Mouse (Mus musculus) large intestine, adult 2 months (tissue): ENCODE results near the gene Gm21680. TPM values are rescaled to one million over a fixed set of nuclear protein-coding genes. Genes with fewer than 3 reads are reported as not detected.
"Not testable (repeated sequence)": the region's sequence is repeated elsewhere in the genome, so short reads cannot be mapped to it uniquely, and the experiment has no call there.

Experiments used
- DNase-seq: peaks from one replicate; pipeline ENCODE4 v3.0.0-alpha.2; 2012; ENCODE audit warnings: low read depth, low spot score
- WGBS: fragments of 180-500 bp; shearing (Covaris S2); methylation state at CpG from one replicate; pipeline ENCODE4 v1.1.7; 2018; 5-methylcytosine and 5-hydroxymethylcytosine counted together
- polyA plus RNA-seq: library from polyadenylated mRNA; depleted of rRNA; stranded (reverse); fragments of >200 nt; gene quantifications from 2 replicates; pipeline ENCODE4 v1.2.3, GENCODE M21; 2012; rRNA removed

The Gm21680 gene
- polyA plus RNA-seq: not detected in 2 replicates

GRCm38 (mm10) chr5:25972563-25972962 is at the start of gene Gm21680:
Gene Gm21680 (minus strand): TSS chr5:25972663.
- no CpG with 5 or more reads among the region's 2 CpGs for WGBS
- DNase-seq: not testable (repeated sequence)

DNA sequence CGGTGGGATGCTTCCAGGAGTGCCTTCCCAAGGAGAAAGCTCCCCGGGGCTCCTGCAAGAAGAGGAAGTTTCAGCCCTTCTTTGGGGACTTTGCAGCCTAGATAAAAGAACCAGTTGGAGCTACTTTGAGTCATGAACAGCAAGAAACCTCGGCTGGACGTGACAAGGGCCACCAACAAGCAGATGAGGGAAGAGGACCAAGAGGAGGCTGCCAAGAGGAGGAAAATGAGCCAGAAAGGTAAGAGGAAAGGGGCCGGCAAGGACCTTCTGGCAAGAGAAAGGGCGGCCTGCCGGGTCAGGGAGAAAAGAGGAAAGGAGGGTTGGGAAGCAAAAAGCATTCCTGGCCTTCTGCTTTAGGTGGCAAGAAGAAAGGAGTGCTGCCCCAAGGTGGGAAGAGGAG is 35.2 kb upstream of the Gm21680 start:
- 56% methylated on average over 7 of the region's 7 CpGs for WGBS
- DNase-seq: not testable (repeated sequence)

- not testable (repeated sequence) for DNase-seq
- 18% methylated on average over 45 of the region's 45 CpGs for WGBS
These were observed 34.7 kb upstream of the Gm21680 start for GRCm38 (mm10) chr5:26006937-26007695.

GRCm38 (mm10) chr5:26004698-26005097 is 32.2 kb upstream of the Gm21680 start, which contains the start of gene Gm1979:
Gene Gm1979 (minus strand): TSS chr5:26004798.
- 89% methylated on average over 1 of the region's 2 CpGs for WGBS
- DNase-seq: not testable (repeated sequence)

DNA sequence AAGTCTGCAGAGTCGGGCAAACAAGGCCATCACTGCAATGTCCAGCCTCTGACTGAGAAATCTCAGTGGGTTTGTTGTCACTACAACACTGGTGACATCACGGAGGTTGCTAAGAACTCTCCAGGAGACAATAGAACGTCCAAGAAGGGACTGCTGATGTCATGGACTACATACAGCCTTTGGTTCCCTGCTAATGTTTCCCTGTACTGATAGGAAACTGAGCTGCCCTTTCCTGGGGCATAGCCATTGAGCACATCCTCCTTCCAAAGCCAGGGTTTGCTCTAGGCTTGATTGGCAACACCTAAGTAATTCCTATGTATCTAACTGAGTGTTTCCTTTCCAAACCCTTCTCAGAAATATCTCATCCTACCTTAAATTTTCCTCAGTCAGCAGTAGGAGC is 16.1 kb upstream of the Gm21680 start, which contains the start of gene Gm21698:
TSS of gene Gm21698 (minus strand) at position 101 of the 400 bp plus-strand sequence.
- WGBS: no CpG with 5 or more reads among the region's 3 CpGs
- DNase-seq: not testable (repeated sequence)

GRCm38 (mm10) chr5:25957050-25957449 is 15.4 kb downstream of the Gm21680 start:
- DNase-seq: not testable (repeated sequence)
- WGBS: 58% methylated on average over 17 of the region's 17 CpGs

GRCm38 (mm10) chr5:25956611-25957010 is 15.9 kb downstream of the Gm21680 start:
- WGBS: 24% methylated on average over 32 of the region's 32 CpGs
- not testable (repeated sequence) for DNase-seq

DNA sequence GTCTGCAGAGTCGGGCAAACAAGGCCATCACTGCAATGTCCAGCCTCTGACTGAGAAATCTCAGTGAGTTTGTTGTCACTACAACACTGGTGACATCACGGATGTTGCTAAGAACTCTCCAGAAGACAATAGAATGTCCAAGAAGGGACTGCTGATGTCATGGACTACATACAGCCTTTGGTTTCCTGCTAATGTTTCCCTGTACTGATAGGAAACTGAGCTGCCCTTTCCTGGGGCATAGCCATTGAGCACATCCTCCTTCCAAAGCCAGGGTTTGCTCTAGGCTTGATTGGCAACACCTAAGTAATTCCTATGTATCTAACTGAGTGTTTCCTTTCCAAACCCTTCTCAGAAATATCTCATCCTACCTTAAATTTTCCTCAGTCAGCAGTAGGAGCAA is 18.1 kb downstream of the Gm21680 start, which contains the start of gene Gm21671:
TSS of gene Gm21671 (minus strand) at position 101 of the 400 bp plus-strand sequence.
- not testable (repeated sequence) for DNase-seq
- WGBS: 59% methylated on average over 2 of the region's 2 CpGs

DNA sequence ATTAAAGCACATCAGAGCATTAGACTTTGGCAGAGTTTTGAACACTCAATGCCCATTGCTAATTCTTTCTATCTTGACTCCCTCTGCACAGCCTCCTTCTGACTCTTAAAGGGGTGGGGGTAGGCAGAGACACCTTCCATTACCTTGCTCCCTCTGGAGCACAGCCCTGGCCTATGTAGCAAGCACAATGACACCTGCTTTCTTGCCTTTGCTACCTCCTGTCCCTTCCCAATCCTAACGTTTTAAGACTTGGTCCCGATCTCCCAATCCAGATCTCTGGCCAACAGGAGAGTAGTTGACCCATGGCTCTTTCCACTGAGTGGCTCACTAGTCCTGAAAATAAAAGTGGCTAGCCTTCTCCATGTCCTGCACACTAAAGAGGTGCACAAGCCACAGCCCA is 27.1 kb downstream of the Gm21680 start:
- WGBS: 79% methylated on average over 2 of the region's 2 CpGs
- DNase-seq: not testable (repeated sequence)

- not testable (repeated sequence) for DNase-seq
- WGBS: 45% methylated on average over 2 of the region's 2 CpGs
These were observed 30.2 kb downstream of the Gm21680 start, which contains the start of gene Gm21663 for GRCm38 (mm10) chr5:25942281-25942680. Gene Gm21663 (minus strand): TSS chr5:25942381.

Other genes with a start within 250 kb of the Gm21680 start
- gene Actr3b, start 212.7 kb downstream of the Gm21680 start, polyA plus RNA-seq: 0.30 and 0.45 TPM in 2 replicates
- not detected in 2 replicates for gene Gm21663, start 30.3 kb downstream of the Gm21680 start, polyA plus RNA-seq
- gene Gm21671, start 18.2 kb downstream of the Gm21680 start, polyA plus RNA-seq: not detected in 2 replicates
- not detected in 2 replicates for gene Gm21698, start 16.0 kb upstream of the Gm21680 start, polyA plus RNA-seq
- gene Gm1979, start 32.1 kb upstream of the Gm21680 start, polyA plus RNA-seq: not detected in 2 replicates
- not detected in 2 replicates for gene Gm5862, start 50.3 kb upstream of the Gm21680 start, polyA plus RNA-seq
- not detected in 2 replicates for gene Speer4a, start 66.9 kb upstream of the Gm21680 start, polyA plus RNA-seq
- gene Gm7347, start 85.9 kb upstream of the Gm21680 start, polyA plus RNA-seq: not detected in 2 replicates
- gene Gm10471, start 116.6 kb upstream of the Gm21680 start, polyA plus RNA-seq: not detected in 2 replicates
- not detected in 2 replicates for gene 5031410I06Rik, start 132.7 kb upstream of the Gm21680 start, polyA plus RNA-seq
- gene Gm10220, start 148.8 kb upstream of the Gm21680 start, polyA plus RNA-seq: not detected in 2 replicates